Mouse (Mus musculus) liver (tissue): ENCODE data around the gene Senp1.

Experiments used
- DNase-seq: peaks from one replicate; pipeline ENCODE4 v3.0.0-alpha.2; 2020; ENCODE audit warnings: mixed read lengths

Senp1 gene

DNA sequence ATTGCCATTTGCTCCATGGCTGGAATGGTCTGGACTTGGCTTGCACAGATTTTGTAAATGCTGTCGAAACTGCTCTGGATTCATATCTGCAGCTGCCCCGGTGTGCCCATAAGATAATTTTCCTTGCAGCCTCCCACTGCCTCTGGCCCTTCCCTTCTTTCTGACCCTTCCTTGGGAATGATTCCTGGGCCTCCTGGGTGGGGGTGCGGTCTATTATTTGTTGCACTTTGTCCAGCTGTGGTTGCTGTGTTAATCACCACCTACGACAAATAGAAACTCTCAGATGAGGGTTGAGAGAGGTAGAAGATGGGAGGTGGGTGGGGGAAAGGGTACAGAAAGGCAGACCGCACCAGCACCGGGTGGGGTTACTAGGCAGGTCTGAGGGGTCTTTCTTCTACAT, 13.7 kb upstream of the Senp1 start:
- DNase-seq, result no peak

DNA sequence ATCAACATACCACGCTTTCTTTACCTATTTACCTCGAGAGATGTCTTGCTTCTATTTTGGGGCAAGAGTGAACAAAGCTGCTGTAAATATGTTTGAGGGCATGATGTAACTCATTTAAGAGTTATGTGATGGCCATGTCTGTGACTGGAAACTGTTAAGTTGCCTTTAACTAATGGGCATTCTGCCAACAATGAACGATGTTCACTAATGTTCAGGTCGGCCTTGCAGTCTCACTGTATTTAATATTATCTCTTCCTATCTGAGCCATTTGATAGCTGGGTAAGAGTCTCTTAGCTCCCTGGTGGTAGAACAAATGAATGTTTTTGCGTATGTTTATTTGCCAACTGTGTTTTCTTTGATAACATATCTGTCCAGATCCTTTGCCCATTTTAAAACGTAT, 13.0 kb upstream of the Senp1 start:
- DNase-seq, result no peak

DNA sequence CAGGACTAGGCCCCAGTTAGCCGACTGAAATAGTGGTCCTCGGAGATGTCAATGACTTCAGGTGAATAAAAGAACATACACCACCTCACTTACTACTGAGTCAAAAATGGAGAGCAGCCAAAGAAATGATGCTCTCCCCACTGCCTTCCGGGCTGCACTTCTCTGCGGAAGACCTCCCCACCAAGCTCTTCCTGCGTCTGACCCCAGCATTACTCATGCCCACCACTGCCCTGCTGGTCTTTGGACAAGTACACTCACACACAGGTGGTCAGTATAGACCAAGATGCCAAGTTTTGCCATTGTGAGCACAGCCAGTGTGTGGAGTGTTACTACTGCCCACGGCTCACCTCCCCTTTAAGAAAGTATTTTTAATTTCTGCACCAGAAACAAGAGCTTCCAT, 8.9 kb upstream of the Senp1 start:
- DNase-seq, result no peak

DNA sequence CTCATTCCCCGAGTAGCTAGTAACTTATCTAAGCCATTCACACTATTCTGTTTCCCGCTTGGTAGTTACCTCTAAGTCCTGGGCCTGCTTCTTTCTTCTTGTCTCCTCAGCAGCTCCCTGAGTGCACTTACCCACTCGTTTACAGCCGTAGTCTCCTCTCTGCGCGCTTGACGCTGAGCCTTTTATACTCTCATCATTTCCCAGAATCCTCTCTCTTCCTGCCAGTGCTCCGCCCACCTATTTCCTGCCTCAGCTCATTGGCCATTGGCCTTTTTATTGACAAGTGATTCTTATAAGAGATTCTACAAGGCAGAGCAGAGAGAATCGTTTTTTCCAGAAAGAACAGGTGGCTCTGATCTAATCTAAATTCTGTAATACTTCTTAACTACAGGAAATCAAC, 5.0 kb upstream of the Senp1 start:
- no peak for DNase-seq

DNA sequence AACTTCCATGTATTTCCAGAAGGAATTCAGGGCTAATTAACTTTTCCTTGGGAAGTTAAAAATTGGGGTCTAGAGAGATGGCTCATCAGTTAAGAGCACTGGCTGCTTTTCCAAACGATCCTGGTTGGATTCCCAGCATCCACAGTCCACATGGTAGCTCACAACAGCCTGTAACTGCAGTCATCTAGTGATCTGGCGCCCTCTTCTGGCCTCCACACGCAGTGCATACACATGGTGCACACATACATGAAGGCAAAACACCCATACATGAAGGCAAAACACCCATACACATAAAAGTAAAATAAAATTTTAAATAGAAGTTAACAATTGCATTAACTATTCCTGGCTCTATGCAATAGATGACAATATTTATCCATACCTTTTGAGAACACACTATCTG, 3.4 kb upstream of the Senp1 start:
- DNase-seq, result peak; percentile 42

DNA sequence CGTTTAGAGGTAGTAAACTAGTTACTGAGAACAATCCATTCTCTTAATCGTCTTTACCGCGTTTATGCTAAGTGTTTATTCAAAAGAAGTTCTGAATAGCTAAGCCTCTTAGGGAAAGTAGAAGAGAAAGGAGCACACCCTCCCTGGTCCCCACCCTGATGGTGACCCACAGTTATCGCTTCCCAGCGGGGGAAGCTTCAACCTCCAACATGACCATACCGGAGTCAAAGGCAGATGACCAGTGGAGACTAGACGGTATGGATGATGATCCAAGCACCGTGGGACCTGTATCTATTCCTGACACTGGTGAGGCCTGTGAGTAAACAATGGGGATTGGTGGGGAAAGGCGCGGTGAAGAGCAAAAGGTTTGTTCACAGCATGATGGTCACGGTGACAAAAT, 1.4 kb upstream of the Senp1 start:
- no peak for DNase-seq

DNA sequence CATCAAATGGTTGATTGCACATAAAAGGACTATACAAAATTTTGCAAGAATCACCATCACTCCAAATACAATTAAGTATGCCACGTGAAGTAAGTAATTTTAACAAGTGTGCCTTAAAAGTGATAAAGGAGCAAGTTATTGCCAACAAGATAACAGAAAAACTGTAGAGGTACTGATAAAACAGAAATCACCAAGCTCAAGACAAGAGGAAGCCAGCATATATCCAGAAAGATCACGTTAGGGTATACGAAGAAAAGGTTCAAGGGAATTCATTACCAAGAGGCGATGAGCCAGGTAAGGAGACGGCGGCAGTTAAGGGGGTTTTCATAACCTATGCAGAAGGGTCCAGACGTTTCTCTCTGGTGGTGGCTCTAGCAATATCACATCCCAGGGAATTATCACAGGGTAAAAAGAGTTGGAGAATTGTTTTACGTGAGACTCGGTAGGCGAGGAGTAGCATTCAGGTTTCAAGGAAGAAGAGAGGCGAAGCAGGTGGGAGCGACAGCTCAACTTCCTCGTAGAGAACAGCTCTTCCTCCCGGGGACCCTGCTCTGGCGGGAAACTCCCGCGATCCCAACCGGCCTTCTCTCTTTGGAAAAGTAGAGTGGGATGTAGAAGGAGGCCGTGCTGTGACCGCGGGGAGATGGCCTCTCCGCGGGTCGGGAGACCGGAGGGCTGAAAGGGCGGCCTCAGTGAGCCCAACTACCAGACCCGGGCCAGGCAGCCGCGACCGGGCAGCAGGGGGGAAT, 998 bp downstream of the Senp1 start, which contains the start of gene Pfkm:
TSS of gene Pfkm (plus strand) at position 218 of the 749 bp plus-strand sequence.
- DNase-seq, result no peak

DNA sequence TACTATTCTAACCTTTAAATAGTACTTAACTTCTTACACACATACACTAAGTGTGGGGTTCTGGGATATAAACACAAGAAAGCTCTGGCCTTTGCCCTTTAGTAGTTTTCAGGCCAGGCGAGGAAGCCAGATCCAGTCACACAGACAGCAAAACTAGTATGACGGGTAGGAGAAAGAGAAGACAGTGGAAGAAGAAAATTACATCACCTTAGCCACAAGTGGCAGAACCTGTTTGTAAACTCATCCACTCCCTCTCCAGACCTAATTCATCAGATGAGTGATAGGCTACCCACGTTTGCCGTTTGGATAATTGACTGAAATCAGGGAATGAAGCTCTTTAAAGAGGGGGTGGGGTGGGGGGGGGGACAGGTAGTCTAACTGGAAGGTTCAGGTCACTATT, 1.7 kb downstream of the Senp1 start:
- no peak for DNase-seq

DNA sequence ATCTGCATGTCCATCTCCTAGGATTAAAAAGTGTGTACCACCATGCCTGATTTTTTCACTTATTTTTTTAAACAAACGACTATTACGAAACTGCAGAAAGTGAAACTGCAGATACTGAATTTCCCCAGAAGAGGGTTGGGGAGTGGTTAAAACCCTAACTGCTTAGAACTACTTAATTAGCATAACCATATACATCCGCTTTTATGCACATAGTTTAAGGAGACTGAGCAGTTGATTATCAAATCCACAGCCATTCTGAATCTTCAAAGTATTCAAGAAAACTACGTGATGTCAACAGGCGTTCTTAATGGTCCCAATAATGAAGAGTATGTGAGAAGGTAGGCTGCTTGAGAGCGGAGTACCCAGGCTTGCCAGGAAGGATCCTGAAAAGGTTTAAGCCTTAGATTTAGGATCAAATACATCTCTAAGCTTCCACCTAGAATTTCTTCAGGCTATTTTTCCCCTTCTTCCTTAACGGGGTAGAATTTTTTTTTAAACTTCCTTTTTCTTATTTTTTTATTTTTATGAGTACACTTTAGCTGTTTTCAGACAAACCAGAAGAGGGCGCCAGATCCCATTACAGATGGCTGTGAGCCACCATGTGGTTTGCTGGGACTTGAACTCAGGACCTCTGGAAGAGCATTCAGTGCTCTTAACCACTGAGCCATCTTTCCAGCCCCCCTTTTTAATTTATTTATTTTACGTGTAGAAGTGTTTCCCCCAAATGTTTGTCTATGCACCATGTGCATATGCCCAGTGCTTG, 3.9 kb downstream of the Senp1 start:
- peak; percentile 53 for DNase-seq

DNA sequence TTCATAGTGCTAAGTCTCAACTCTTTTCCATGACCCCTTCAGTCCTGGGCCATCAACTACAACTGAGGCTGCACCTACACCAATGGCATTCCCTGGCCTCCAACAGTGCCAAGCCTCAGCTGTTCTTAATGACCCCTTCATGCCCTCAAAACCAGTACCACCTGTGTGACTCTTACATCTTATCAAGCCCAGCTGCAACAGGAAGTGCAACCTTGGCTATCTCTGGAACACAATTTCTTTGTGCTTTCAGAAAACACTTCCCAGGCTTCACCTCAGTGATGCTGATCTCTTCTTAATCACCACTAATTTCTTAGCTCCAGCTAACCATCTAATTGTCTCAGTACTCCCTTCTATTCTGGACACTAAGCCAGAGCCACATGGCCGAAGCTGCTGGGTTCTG, 4.7 kb downstream of the Senp1 start:
- DNase-seq, result no peak

DNA sequence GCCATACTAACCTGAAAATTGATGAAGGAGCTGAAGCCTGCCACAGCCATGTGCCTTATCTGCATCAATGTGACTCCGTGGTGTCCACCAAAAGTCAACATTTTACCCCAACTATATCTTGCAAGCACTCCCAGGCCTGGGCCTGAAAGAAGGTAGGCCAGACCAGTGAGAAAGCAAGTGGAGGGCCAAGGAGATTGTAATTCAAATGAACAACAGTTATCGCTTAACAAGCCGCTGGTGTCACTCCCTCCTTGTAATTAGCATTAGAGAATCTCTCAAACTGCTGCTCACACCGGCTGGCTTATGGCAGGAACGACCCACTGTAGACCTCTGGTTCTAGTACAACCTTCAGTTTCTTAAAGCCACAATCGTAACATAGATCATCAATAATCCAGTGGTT, 16.6 kb downstream of the Senp1 start:
- DNase-seq, result no peak

DNA sequence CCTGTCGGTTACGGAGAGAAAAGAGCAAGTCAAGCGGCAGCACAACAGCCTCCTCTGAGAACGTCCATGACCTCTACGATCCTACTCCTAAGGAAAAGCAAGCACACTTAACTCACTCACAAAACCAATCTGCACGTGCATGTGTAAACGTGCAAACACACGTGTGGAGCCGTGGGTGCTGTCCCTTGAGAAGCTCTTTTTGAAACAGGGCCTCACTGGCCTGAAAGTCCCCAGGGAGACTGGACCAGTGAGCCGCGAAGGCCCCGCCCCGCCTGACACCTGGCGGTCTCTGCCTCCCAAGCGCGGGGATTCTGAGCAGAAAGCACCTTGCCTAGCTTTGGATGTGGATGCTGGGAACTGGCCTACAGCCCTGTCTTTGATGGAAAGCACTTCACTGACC, 18.5 kb downstream of the Senp1 start:
- no peak for DNase-seq

DNA sequence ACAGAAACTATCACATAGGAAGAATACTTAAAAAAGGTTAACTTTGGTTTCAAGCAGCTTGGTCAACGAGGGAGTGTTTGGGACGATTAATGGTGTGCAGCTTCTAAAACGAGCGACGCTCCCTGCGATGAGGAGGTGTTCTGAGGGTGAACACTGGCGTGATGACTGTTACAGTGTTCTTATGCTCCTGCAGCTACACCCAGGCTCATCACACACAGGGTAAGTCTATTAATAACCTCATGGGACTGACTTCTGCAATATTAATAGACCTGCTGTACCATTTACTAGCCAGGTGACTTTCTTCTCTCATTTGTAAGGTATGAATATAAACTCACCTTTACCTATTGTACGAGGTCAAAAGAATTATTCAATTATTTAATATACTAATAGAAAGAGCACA, 19.0 kb downstream of the Senp1 start:
- DNase-seq, result no peak

DNA sequence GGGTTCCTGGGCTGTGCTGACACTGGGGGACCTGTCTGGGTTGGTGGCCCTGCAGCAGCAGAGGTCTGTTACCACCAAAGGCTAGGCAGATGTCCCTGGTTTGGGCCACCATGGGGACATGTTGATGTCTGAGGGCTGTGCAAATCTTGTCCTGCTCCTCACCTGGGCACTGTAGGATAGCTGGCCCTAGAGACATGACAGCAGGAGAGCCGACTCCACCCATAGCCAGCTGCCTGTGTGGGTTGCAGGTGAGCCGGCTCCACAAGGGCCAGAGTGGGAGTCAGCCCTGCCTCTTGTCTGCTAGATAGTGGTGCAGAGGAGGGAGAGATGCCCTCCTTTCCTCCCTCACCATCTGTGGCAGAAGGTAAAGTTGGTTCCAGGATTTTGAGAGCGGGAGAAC, 23.2 kb downstream of the Senp1 start:
- no peak for DNase-seq

DNA sequence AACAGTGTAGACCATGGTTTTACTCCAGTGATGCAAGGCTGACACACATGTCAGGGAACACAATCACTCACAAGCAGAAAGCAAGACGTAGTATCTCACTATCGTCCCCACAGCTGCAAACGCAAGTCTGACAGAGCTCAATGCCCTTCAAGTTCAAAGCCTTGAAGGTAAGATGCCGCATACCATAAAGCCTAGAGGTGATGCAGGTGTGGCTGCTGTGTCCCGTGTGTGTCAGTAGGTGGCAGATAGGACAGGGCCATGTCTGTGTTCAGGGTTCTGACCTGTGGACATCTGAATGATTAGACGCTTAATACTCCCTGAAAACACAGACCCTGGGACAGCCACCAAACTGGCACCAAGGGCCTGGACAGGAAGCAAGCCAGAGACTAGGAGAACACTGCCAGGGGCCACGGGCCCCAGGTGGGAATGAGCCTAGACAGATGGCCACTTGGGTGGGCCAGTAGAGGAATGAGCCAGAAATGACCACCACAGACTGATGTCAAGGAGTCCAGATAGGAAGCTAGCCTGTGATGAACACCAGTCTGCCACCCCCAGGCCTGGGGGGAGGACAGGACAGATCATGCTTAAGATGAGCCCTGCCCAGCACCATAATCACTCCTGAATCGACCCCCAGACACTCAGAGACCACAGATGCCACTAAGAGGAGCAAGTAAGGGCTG, 23.8 kb downstream of the Senp1 start:
- DNase-seq, result no peak

DNA sequence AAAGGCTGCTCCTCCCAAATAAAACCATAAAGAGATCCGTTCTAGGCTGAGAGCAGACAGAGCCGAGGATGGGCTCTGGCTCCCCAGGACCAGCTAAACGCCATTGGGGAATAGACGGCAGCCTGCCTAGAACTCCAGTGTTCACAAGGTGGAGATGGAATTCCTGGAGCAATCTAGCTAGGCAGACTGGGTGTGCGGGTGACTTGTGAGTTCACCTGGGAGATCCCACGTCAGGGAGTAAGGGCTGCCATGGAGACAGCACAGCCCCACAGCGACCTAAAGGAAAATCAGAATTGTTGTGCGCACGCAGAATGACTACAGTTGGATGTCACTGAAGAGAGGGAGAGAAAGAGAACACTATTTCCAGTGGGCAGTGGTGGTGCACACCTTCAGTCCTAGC, 25.0 kb downstream of the Senp1 start:
- DNase-seq, result no peak

DNA sequence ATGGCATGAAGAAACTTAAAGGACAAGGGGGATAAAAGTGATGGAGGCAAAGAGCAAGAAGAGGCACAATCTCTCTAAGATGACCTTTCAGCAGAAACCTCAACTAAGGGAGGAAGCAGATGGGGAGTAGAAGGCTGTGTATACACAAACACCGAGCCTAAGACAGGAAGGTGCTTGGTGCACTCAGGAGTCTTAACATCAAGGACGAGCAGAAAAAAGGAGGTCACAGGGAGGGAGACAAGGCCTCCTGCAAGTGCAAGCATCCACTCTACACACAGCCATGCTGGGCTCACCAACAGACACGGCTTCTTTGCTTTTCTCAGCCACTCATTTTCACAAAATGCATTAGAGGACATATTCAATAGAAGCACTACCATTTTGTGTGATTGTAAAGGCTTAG, 26.1 kb downstream of the Senp1 start:
- DNase-seq, result no peak

DNA sequence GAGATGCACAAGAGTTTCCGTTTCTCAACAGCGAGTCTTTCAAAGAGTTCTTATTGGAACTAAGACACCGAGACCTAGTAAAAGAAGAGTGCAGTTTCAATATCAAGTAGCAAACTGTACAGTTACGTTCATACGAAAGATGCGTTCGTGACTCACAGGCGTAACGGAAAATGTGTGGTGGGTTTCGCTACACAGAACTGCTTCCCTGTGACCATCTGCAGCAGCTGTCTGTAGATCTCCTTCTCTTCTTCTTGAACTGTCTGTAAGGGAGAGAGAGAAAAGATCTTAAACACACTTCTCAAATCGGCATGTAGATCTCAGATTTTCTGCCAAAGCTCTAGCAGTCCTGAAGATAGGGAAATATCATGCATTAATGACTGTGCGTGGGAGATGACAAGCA, 26.9 kb downstream of the Senp1 start:
- DNase-seq, result no peak

DNA sequence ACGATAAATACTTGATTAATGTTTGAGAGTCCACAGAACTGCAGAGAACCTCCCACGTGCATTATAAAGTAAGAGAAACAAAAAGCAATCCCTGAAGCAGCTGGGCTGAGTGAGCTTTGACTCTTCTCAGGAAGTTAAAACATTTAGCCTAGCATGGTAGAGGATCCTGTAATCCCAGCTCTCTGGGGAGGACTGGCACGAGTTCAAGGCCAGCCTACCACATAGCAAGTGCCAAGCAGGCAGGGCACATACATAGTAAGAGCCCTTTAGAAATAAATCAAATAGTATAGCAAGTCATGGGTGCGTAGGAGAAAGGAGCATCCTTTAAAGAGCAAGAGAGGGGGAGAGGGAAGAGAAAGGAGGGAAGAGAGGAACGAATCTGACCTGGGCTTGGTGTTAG, 27.7 kb downstream of the Senp1 start:
- no peak for DNase-seq

DNA sequence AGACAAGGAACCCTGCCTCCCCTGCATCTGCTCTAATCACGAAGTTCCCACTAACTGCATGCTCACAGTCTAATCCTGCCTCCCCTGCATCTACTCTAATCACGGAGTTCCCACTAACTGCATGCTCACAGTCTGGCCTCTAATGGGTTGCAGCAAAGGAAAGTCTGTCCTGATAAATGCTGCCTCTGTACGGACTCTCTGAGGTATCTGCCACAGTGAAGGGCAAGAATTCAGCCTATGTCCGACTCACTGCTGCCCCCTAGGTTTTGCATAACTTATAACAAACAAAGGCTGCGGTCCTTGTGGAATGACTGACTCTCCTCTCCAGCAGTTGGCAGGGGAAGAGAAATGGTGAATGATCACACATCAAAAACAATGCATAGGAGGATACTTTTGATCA, 38.3 kb downstream of the Senp1 start:
- peak; percentile 39 for DNase-seq

DNA sequence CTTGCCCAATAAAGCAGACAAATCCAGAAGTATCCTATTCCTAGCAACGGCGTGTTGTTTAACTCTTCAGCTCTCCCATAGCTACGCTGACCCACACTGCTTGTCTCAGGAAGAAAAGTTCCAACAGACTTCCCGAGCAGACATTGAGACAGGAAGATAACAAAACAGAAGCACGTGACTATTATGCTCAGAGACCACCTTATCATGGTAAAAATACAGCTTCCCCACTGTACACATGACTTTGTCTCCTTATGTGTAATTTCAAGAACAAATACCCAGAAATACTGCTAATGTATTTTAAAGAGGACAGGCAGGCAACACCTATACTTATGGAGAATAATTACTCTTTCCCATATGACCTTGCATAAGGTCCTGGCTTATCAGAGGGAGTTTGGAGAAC, 41.9 kb downstream of the Senp1 start:
- DNase-seq, result no peak

DNA sequence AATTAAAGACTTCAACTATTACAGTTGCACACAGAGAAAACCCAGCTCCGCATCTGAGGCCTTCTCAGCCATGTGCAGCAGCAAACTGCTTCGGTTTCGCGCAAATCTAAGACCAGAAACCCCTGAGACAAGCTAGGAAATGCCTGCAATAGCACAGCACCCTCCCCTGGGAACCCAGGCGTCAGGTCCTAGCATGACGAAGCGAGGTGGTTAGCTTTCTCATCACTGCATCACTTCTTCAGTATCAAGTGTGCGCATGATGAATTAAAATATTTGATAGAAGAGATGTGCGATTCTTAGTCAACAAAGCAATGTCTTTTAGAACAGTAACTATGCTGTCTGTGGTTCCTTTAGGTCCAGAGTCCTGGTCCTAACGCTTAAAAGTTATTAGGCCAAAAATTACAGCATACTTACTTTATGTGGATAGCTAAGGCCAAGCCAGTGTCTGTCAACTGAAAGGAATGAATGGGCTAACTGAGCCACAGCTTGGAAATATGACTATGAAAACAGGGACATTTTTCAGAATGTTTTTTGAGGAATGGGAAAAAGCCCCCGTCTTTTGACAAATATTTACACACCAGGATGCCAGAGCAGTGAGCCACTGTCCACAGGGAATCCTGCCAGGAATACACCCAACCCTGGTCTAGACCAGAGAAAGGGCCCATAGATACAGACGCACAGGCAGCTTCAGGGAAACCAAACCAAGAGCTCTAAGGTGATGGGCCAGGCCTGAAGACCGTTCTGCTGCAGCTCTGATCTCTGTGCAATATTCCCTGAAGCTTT, 44.4 kb downstream of the Senp1 start:
- DNase-seq, result no peak

DNA sequence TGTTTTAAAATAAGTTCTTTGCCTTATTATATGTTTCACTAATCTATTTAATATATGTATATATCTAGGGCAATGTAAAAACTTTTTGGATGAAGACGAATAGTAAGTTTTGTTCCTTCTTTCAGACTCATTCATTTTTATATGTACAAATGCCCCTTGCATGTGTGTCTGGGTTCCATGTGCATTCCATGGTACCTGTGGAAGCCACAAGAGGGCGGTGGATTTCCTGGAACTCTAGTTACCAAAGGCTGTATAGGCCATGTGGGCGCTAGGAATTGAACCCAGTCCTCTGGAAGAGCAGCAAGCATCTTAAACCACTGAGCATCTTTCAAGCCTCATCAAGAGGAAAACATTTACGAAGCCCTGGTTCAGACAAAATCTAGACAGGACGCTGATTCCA, 49.2 kb downstream of the Senp1 start:
- DNase-seq, result no peak
